In the genomic region with DNA sequence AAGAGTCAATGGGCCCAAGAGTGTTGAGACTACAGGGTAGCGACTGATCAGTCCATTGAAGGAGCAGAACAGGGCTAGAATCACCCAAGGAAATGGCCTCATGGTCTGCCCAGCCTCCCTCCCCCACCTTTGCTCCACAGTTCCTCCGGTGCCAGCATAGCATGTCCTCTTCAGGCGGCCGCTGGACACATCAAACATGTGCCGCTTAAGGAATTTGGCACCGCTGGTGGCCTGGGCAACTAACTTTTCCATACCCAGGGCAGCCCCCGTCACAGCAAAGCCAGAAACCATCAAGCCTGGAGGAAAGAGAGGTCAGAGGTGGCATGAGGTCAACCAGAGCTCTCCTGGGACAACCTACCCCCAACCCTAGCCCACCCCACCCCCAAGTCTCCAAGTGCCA, we compare ENCODE assay signal across 29 mouse cellular contexts. TPM values are rescaled to one million over a fixed set of nuclear protein-coding genes. Genes with fewer than 3 reads are reported as not detected.
"Had no signal": no experiment of that assay in that cellular context is flagged by ENCODE, and none has a peak within 500 bp of the region (broad histone marks: within the 10 kb centered on the region; RNA-seq: fewer than 3 reads in every experiment).

No protein-coding gene starts in this region.

- ATAC-seq: liver, embryonic 12.5 days; midbrain, embryonic 13.5 days; midbrain, embryonic 16.5 days had no signal

- H3K4me1 ChIP-seq: neural tube, embryonic 13.5 days; stomach, embryonic 15.5 days had no signal

- H3K9ac ChIP-seq: limb, embryonic 13.5 days; liver, embryonic 12.5 days; liver, embryonic 15.5 days; lung, embryonic 15.5 days; midbrain, embryonic 13.5 days; neural tube, embryonic 13.5 days; stomach, embryonic 15.5 days had no signal

- H3K9me3 ChIP-seq: limb, embryonic 10.5 days; limb, embryonic 13.5 days; liver, embryonic 12.5 days; liver, embryonic 15.5 days; lung, embryonic 15.5 days; megakaryocyte, embryonic 14.5 days; midbrain, embryonic 10.5 days; midbrain, embryonic 13.5 days; neural tube, embryonic 13.5 days; stomach, embryonic 15.5 days had no signal

- H3K36me3 ChIP-seq: limb, embryonic 10.5 days; limb, embryonic 13.5 days; liver, embryonic 12.5 days; liver, embryonic 15.5 days; lung, embryonic 15.5 days; midbrain, embryonic 10.5 days; midbrain, embryonic 13.5 days; neural tube, embryonic 13.5 days; stomach, embryonic 15.5 days had no signal

- H3K4me3 ChIP-seq: layer of hippocampus, adult 2 months; limb, embryonic 10.5 days; limb, embryonic 13.5 days; liver, embryonic 12.5 days; liver, embryonic 15.5 days; lung, embryonic 15.5 days; megakaryocyte, embryonic 14.5 days; midbrain, embryonic 10.5 days; midbrain, embryonic 13.5 days; myocyte; neural tube, embryonic 13.5 days; stomach, embryonic 15.5 days had no signal

- DNase-seq: kidney, postnatal 25 days; layer of hippocampus, adult 9-11 months; liver; lung, adult 18-20 months; lung, postnatal 10 days; lung, postnatal 36 days; retina, postnatal 1 day; right cerebral cortex, postnatal 25 days; spleen, adult 18-20 months; thymus, adult 2 months; thymus, postnatal 14 days; thymus, postnatal 4 days had no signal

- H3K27ac ChIP-seq: kidney, postnatal 0 days; layer of hippocampus, adult 2 months; limb, embryonic 10.5 days; limb, embryonic 13.5 days; liver, embryonic 12.5 days; liver, embryonic 15.5 days; lung, embryonic 15.5 days; midbrain, embryonic 13.5 days; neural tube, embryonic 13.5 days; stomach, embryonic 15.5 days had no signal

- H3K4me2 ChIP-seq: limb, embryonic 13.5 days; liver, embryonic 12.5 days; liver, embryonic 15.5 days; lung, embryonic 15.5 days; midbrain, embryonic 13.5 days; neural tube, embryonic 13.5 days; stomach, embryonic 15.5 days had no signal

RNA-seq across cellular contexts. Expression of a gene that starts 4.0 kb away (rescaled TPM):
- total RNA-seq: left cerebral cortex, adult 18-20 months; neutrophil, adult 5-6 weeks had no signal
- polyA plus RNA-seq: kidney, postnatal 0 days; limb, embryonic 10.5 days; liver, embryonic 12.5 days; liver, embryonic 15.5 days; midbrain, embryonic 10.5 days; midbrain, embryonic 13.5 days; myocyte had no signal

RNA-seq across cellular contexts. Expression of a gene that starts 8.0 kb away (rescaled TPM):
- total RNA-seq: monocyte, adult 5-6 weeks; neutrophil, adult 5-6 weeks had no signal

RNA-seq across cellular contexts. Expression of a gene that starts 17.8 kb away (rescaled TPM):
- total RNA-seq: monocyte, adult 5-6 weeks had no signal
- polyA plus RNA-seq: liver, embryonic 12.5 days had no signal

RNA-seq across cellular contexts. Expression of a gene that starts 39.6 kb away (rescaled TPM):
- total RNA-seq: monocyte, adult 5-6 weeks; neutrophil, adult 5-6 weeks had no signal
- polyA plus RNA-seq: liver, embryonic 15.5 days had no signal
